Mouse (Mus musculus): Measurements from ENCODE around the gene Hoxd10. TPM values are rescaled to one million over a fixed set of nuclear protein-coding genes. Genes with fewer than 3 reads are reported as not detected.
A peak's percentile ranks its signal among the peaks of the same experiment; 100 is the strongest.

Gene Hoxd10
- polyA plus RNA-seq, 1 experiment from 2014 or later, result 26.2 TPM

- H3K4me1 ChIP-seq, result peaks cover 19% of the 10 kb centered on the region
- H3K4me2 ChIP-seq (replicated peaks), result peak overlapping the region; percentile 75
- H3K9me3 ChIP-seq, result no peaks in the 10 kb centered on the region
- peaks cover 59% of the 10 kb centered on the region for H3K27me3 ChIP-seq
- 15% methylated on average over 4 of the region's 4 CpGs for WGBS
- peak overlapping the region; percentile 98 for H3K27ac ChIP-seq
- no peak for ATAC-seq (ENCODE audit: low FRiP score, low read depth)
- 0 out of 2 replicates have a peak, but pooled peaks cover 8% of the 10 kb centered on the region for H3K36me3 ChIP-seq
- peak overlapping the region; percentile 99 for H3K9ac ChIP-seq
- H3K4me3 ChIP-seq, result peak overlapping the region; percentile 79
These were observed 6.6 kb upstream of the Hoxd10 start for GRCm38 (mm10) chr2:74685059-74685603.

DNA sequence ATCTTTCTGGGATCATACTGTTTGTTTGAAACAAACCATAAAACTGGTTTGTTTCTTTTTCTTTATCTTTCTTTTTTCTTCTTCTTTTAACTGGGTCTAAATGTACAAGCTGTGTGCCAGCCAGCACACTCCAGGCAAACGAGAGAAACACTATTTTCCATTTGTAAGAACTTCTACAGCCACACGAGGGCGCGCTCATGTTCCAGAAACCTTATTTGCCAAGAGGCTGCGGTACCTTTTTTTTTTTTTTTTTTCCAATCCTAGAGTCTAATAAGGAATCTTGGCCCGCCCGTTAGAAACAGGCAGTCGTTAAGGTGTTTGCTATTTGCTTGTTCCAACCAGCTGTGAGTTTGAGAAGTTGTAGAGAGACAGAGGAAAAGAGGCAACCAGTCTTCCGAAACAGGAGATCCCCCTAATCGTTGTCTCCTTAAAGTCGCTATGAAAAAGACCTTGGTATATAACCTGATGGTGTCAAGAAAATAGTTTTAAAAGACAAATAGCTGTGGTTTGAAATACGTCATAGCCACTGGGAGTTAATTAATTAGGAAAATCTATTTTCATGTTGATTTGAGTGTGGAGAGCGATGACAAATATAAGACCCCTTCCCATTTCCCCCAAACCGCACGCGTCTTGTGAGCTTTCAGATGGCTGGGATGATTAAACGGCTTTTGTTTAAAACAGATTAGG is 5.3 kb upstream of the Hoxd10 start:
- 0 out of 2 replicates have a peak, but pooled peaks cover 8% of the 10 kb centered on the region for H3K36me3 ChIP-seq
- no peak for ATAC-seq (ENCODE audit: low FRiP score, low read depth)
- no peaks in the 10 kb centered on the region for H3K9me3 ChIP-seq
- H3K4me3 ChIP-seq, result peak overlapping the region; percentile 79
- peaks cover 21% of the 10 kb centered on the region for H3K4me1 ChIP-seq
- 3% methylated on average over 17 of the region's 17 CpGs for WGBS
- H3K27ac ChIP-seq, result peak overlapping the region; percentile 93
- H3K4me2 ChIP-seq (replicated peaks), result peak overlapping the region; percentile 77
- peaks cover 49% of the 10 kb centered on the region for H3K27me3 ChIP-seq
- peak overlapping the region; percentile 98 for H3K9ac ChIP-seq

GRCm38 (mm10) chr2:74686988-74687697 is 4.6 kb upstream of the Hoxd10 start:
- Histone ChIP-seq H3K4me3 (peak overlapping the region; percentile 79), H3K27me3 (peaks cover 49% of the 10 kb centered on the region), H3K9ac (peak overlapping the region; percentile 98), H3K9me3 (no peaks in the 10 kb centered on the region), H3K4me2 (replicated peaks) (peak overlapping the region; percentile 77), H3K4me1 (peaks cover 28% of the 10 kb centered on the region), H3K27ac (peak overlapping the region; percentile 93), H3K36me3 (peaks cover 10% of the 10 kb centered on the region; the same call in 1 of the 2 replicates)
- no peak for ATAC-seq (ENCODE audit: low FRiP score, low read depth)
- WGBS, result under 1% methylated on average over 27 of the region's 27 CpGs

DNA sequence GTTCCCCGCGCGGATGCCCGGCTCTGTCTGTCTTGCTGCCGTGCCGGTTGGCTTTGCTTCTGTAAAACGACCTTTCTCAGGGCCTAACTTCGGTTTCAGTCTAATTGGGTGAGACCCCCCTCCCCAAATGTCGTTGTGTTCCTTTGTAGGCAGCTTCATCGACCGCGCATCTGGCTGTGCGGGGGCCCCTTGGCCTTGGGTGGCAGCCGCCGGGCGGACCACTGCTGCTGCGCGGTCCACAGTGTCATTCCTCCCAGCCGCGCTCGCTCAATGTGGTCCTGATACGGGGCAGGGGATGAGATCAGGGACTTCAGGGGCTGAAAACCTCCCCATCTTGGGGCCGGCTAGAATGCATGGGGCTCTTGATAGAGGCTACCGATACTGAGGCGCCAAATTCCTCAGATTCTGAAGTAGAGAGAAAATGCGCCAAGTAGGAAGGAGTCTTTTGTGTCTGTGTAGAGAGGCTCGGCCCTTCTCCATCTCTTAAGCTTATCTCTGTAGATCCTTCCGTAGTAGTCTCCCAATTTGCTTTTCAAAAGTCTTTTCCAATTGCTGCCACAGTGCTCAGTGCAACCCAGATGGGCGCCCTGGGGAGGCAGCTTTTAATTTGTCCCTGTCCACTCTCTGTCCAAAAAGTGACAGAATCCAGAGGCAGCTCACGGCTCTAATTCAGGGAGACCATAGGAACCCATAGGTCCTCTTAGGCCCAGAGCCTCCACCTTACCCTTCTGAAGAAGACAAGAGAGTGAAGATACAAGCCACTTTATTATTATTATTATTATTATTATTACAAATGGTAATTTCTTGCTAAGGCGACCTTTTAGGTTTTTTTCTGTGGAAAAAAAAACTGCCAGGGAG is 3.8 kb upstream of the Hoxd10 start:
- 3% methylated on average over 31 of the region's 31 CpGs for WGBS
- Histone ChIP-seq H3K4me3 (peak overlapping the region; percentile 79), H3K27ac (peak overlapping the region; percentile 93), H3K9me3 (no peaks in the 10 kb centered on the region), H3K4me1 (peaks cover 36% of the 10 kb centered on the region), H3K27me3 (peaks cover 48% of the 10 kb centered on the region), H3K36me3 (peaks cover 18% of the 10 kb centered on the region; the same call in 1 of the 2 replicates), H3K9ac (peak overlapping the region; percentile 98), H3K4me2 (replicated peaks) (peak overlapping the region; percentile 77)
- ATAC-seq (ENCODE audit: low FRiP score, low read depth), result no peak

DNA sequence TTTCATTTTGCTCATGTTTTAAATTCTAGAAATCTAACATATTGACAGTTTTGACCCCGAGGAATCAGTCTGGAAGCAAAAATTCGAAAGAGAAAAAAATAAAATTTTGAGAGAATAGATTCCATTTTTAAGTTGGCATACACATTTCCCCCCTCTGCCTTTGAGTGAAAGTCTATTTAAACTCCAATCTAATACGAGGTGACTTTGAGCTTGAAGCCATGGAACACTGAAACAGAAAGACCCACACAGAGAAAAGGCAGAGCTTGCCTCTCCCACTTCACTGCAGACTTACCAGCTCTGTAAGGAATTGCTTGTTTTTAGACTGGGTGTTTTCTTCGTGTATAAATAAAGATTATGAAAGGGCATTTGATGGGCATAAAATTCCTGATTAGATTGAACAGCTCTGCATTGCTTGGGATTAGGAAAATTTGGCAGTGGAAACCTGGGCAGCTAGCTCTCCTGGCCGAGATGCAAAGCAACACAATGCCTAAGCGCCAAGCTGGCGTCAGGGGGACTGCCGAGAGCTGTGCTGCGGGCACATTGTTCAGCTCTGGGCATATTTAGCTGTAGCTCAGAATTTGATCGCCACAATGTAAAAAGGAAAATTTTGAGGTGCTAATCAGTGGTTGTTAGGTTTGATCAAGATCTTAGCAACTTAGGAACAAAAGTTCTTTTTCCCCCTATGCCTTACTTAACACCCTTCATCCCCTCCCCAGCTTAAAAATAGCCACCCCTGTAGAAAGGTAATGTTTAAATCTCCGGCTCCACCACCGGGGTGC is 2.7 kb upstream of the Hoxd10 start:
- H3K36me3 ChIP-seq, result peaks cover 21% of the 10 kb centered on the region; the same call in 1 of the 2 replicates
- peaks cover 46% of the 10 kb centered on the region for H3K27me3 ChIP-seq
- WGBS, result 7% methylated on average over 12 of the region's 12 CpGs
- no peaks in the 10 kb centered on the region for H3K9me3 ChIP-seq
- peak overlapping the region; percentile 77 for H3K4me2 ChIP-seq (replicated peaks)
- ATAC-seq (ENCODE audit: low FRiP score, low read depth), result no peak
- peak overlapping the region; percentile 98 for H3K9ac ChIP-seq
- H3K4me3 ChIP-seq, result peak overlapping the region; percentile 79
- H3K27ac ChIP-seq, result peak overlapping the region; percentile 93
- H3K4me1 ChIP-seq, result peaks cover 42% of the 10 kb centered on the region

- peaks cover 45% of the 10 kb centered on the region for H3K4me1 ChIP-seq
- H3K9ac ChIP-seq, result peak overlapping the region; percentile 98
- WGBS, result 3% methylated on average over 24 of the region's 24 CpGs
- peaks cover 40% of the 10 kb centered on the region for H3K27me3 ChIP-seq
- H3K4me2 ChIP-seq (replicated peaks), result peak overlapping the region; percentile 77
- peaks cover 16% of the 10 kb centered on the region; the same call in 1 of the 2 replicates for H3K36me3 ChIP-seq
- ATAC-seq (ENCODE audit: low FRiP score, low read depth), result no peak
- H3K9me3 ChIP-seq, result no peaks in the 10 kb centered on the region
- peak overlapping the region; percentile 79 for H3K4me3 ChIP-seq
- H3K27ac ChIP-seq, result peak overlapping the region; percentile 93
These were observed 2.0 kb upstream of the Hoxd10 start for GRCm38 (mm10) chr2:74689574-74690337.

- 8% methylated on average over 8 of the region's 8 CpGs for WGBS
- ATAC-seq (ENCODE audit: low FRiP score, low read depth), result no peak
- H3K9me3 ChIP-seq, result no peaks in the 10 kb centered on the region
- peak overlapping the region; percentile 79 for H3K4me3 ChIP-seq
- H3K9ac ChIP-seq, result peak overlapping the region; percentile 98
- H3K27me3 ChIP-seq, result peaks cover 41% of the 10 kb centered on the region
- peaks cover 51% of the 10 kb centered on the region for H3K4me1 ChIP-seq
- H3K27ac ChIP-seq, result peak overlapping the region; percentile 95
- H3K4me2 ChIP-seq (replicated peaks), result peak overlapping the region; percentile 91
- peaks cover 16% of the 10 kb centered on the region; the same call in 1 of the 2 replicates for H3K36me3 ChIP-seq
These were observed 1.4 kb upstream of the Hoxd10 start for GRCm38 (mm10) chr2:74690338-74690716.

DNA sequence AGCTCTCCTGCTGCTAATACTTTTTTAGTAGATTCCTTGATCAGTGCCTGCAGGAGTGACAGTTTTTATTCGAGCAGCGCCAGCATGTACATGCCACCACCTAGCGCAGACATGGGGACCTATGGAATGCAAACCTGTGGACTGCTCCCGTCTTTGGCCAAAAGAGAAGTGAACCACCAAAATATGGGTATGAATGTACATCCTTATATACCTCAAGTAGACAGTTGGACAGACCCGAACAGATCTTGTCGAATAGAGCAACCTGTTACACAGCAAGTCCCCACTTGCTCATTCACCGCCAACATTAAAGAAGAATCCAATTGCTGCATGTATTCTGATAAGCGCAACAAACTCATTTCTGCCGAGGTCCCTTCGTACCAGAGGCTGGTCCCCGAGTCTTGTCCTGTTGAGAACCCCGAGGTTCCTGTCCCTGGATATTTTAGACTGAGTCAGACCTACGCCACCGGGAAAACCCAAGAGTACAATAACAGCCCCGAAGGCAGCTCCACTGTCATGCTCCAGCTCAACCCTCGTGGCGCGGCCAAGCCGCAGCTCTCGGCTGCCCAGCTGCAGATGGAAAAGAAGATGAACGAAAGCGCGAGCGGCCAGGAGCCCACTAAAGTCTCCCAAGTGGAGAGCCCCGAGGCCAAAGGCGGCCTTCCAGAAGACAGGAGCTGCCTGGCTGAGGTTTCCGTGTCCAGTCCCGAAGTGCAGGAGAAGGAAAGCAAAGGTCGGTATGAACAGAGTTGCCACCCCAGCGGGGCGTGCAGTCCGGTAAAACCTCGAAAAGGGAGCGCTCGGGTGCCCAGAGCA is 477 bp downstream of the Hoxd10 start:
- Histone ChIP-seq H3K4me2 (replicated peaks) (peak overlapping the region; percentile 91), H3K4me1 (peaks cover 66% of the 10 kb centered on the region), H3K27ac (peak overlapping the region; percentile 95), H3K9me3 (no peaks in the 10 kb centered on the region), H3K4me3 (peak overlapping the region; percentile 60), H3K9ac (peak overlapping the region; percentile 92), H3K36me3 (peaks cover 16% of the 10 kb centered on the region; the same call in 1 of the 2 replicates), H3K27me3 (peaks cover 48% of the 10 kb centered on the region)
- WGBS, result 3% methylated on average over 35 of the region's 35 CpGs
- no peak for ATAC-seq (ENCODE audit: low FRiP score, low read depth)

DNA sequence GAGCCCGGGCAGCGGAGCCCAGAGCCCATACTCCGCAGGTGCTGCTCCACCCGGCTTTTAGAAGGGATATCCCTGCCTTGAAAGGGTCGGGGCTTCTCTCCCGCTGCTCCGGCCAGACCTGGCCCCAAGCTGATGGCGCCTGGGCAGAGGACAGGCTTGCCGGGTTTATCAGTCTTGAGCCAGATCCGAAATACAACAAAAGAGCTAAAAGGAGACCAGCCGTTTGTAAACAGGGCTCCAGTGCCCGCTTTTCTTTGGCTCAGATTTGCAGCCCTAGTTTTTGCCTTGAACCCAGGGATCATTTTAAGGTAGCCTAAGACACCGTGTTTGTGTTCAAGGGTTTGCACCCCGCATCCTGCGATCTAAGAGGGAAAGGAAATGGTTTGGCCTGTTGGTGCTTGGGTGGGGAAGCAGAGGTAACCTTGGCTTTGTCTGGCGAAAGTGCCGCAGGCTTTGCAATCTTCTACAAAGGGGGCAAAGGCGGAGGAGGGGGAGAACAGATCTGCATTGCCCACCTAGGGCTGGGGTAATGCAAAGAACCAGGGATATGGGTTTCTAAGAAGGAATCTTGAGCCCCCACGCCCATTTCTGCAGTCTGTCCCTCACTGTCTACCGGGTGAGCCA is 1.2 kb downstream of the Hoxd10 start:
- WGBS, result 5% methylated on average over 20 of the region's 20 CpGs
- H3K4me3 ChIP-seq, result peak overlapping the region; percentile 60
- peaks cover 64% of the 10 kb centered on the region for H3K4me1 ChIP-seq
- ATAC-seq (ENCODE audit: low FRiP score, low read depth), result no peak
- peaks cover 52% of the 10 kb centered on the region for H3K27me3 ChIP-seq
- no peaks in the 10 kb centered on the region for H3K9me3 ChIP-seq
- H3K27ac ChIP-seq, result peak overlapping the region; percentile 95
- peak overlapping the region; percentile 91 for H3K4me2 ChIP-seq (replicated peaks)
- H3K36me3 ChIP-seq, result peaks cover 13% of the 10 kb centered on the region; the same call in 1 of the 2 replicates
- peak overlapping the region; percentile 92 for H3K9ac ChIP-seq
